Mouse (Mus musculus): ENCODE measurements at regions not wholly inside any gene's neighbourhood (a gene's known extent, or its start where the extent isn't known, plus 50 kb on each side); places are given as distances from the start of the nearest gene placed in this dataset.

Small RNA genes in the stretch of these regions (microRNA-seq; reads per million reads assigned to microRNA genes)
- gene Mir21c: 0 reads per million in 2 experiments
